ENCODE assay signal across 22 mouse cellular contexts in the genomic region with DNA sequence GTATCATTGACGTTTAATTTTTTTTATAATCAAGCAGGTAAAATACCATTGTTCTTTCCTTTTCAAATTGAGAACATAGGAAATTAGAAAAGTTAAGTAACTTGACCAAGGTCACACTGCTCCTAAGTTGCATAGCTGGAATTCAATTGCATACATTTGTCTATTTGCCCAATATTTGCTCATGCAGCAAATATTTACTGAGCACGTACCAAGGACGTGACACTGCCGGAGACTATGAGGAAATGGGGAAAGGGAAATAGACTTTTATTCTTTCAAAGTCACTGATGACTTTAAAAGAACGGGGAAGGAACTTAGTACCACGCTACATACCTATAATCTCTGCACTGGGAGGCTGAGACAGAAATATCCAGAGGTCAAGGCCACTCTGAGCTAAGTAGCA. TPM values are rescaled to one million over a fixed set of nuclear protein-coding genes. Genes with fewer than 3 reads are reported as not detected.
DNase-seq lines count a peak whose midpoint lies in the region; ATAC-seq and TF ChIP-seq lines count a peak whose summit lies in the region.
"Had no signal": no experiment of that assay in that cellular context is flagged by ENCODE, and none has a peak within 500 bp of the region (broad histone marks: within the 10 kb centered on the region; RNA-seq: fewer than 3 reads in every experiment).

No protein-coding gene starts in this region.

- H3K4me3 ChIP-seq in intestine, embryonic 16.5 days (ENCODE audit: low read length) = no peak overlapping the region
- no peak overlapping the region for H3K4me3 ChIP-seq in intestine, postnatal 0 days (ENCODE audit: low read depth, low read length)
- H3K4me3 ChIP-seq in liver, postnatal 0 days (ENCODE audit: low read depth, low read length) = no peak overlapping the region
- H3K4me3 ChIP-seq in lung, embryonic 16.5 days (ENCODE audit: low read length) = no peak overlapping the region
- H3K4me3 ChIP-seq in stomach, postnatal 0 days (ENCODE audit: low read depth, low read length) = no peak overlapping the region
- no peak overlapping the region for H3K4me3 ChIP-seq in cerebellum, adult 2 months (replicated peaks; ENCODE audit: insufficient read depth, low read depth, low read length)
- H3K4me3 ChIP-seq: embryonic facial prominence, embryonic 12.5 days; forebrain, embryonic 15.5 days; heart, embryonic 10.5 days had no signal

- H3K36me3 ChIP-seq in intestine, embryonic 16.5 days (ENCODE audit: control insufficient read depth, insufficient read depth, low read length) = no peaks in the 10 kb centered on the region
- no peaks in the 10 kb centered on the region for H3K36me3 ChIP-seq in intestine, postnatal 0 days (ENCODE audit: control insufficient read depth, insufficient read depth)
- no peaks in the 10 kb centered on the region for H3K36me3 ChIP-seq in liver, postnatal 0 days (replicated peaks; ENCODE audit: insufficient read depth, low read length)
- H3K36me3 ChIP-seq in lung, embryonic 16.5 days (ENCODE audit: control insufficient read depth, insufficient read depth, low read length) = no peaks in the 10 kb centered on the region
- no peaks in the 10 kb centered on the region for H3K36me3 ChIP-seq in stomach, postnatal 0 days (ENCODE audit: control insufficient read depth, insufficient read depth, low read length)
- H3K36me3 ChIP-seq: embryonic facial prominence, embryonic 12.5 days; forebrain, embryonic 15.5 days; G1E; heart, embryonic 10.5 days had no signal

- 53% methylated on average over 6 of the region's 6 CpGs for WGBS in intestine, embryonic 16.5 days
- 34% methylated on average over 6 of the region's 6 CpGs for WGBS in intestine, postnatal 0 days
- WGBS in liver, postnatal 0 days (ENCODE audit: insufficient replicate concordance) = 33% methylated on average over 6 of the region's 6 CpGs
- 47% methylated on average over 6 of the region's 6 CpGs for WGBS in lung, embryonic 16.5 days
- WGBS in stomach, postnatal 0 days = 35% methylated on average over 6 of the region's 6 CpGs
- 75% methylated on average over 6 of the region's 6 CpGs for WGBS in cerebellum, adult 2 months

- H3K9ac ChIP-seq in intestine, embryonic 16.5 days (ENCODE audit: low read depth, low read length) = no peak overlapping the region
- H3K9ac ChIP-seq in intestine, postnatal 0 days (ENCODE audit: low read depth, low read length) = no peak overlapping the region
- no peak overlapping the region for H3K9ac ChIP-seq in liver, postnatal 0 days (replicated peaks)
- no peak overlapping the region for H3K9ac ChIP-seq in lung, embryonic 16.5 days (ENCODE audit: low read length)
- H3K9ac ChIP-seq in stomach, postnatal 0 days (ENCODE audit: low read length) = no peak overlapping the region
- H3K9ac ChIP-seq: embryonic facial prominence, embryonic 12.5 days; forebrain, embryonic 15.5 days had no signal

- no peak for TF ChIP-seq CTCF in intestine, postnatal 0 days (IDR thresholded peaks at IDR 0.05; ENCODE audit: low read depth)
- no peak for TF ChIP-seq CTCF in liver, postnatal 0 days (IDR thresholded peaks at IDR 0.05; ENCODE audit: low read depth)
- no peak for TF ChIP-seq CTCF in stomach, postnatal 0 days (IDR thresholded peaks at IDR 0.05; ENCODE audit: low read depth)
- no peak for TF ChIP-seq CTCF in cerebellum, adult 2 months (IDR thresholded peaks at IDR 0.05; ENCODE audit: borderline replicate concordance, insufficient read depth, low read depth, low read length)

- ATAC-seq in intestine, embryonic 16.5 days = peak; percentile 28; the same call in 1 of the 2 replicates
- no peak for ATAC-seq in intestine, postnatal 0 days
- ATAC-seq in liver, postnatal 0 days = 0 out of 2 replicates have a peak, but pooled peaks have one; percentile 36
- ATAC-seq in lung, embryonic 16.5 days (ENCODE audit: low read depth) = peak; percentile 29
- peak; percentile 82 for ATAC-seq in stomach, postnatal 0 days (ENCODE audit: low FRiP score, low TSS enrichment)
- ATAC-seq: CD4-positive, CD25-positive, alpha-beta regulatory T cell, adult 4 months; forebrain, embryonic 15.5 days had no signal

- H3K4me1 ChIP-seq in intestine, embryonic 16.5 days (ENCODE audit: control insufficient read depth, insufficient read depth, low read length) = no peaks in the 10 kb centered on the region
- H3K4me1 ChIP-seq in intestine, postnatal 0 days (replicated peaks; ENCODE audit: control insufficient read depth, insufficient read depth, low read length) = no peaks in the 10 kb centered on the region
- H3K4me1 ChIP-seq in liver, postnatal 0 days (ENCODE audit: insufficient read depth) = peaks cover 4% of the 10 kb centered on the region; the same call in 1 of the 2 replicates
- peaks cover 4% of the 10 kb centered on the region for H3K4me1 ChIP-seq in lung, embryonic 16.5 days (replicated peaks; ENCODE audit: control insufficient read depth, insufficient read depth, low read length)
- no peaks in the 10 kb centered on the region for H3K4me1 ChIP-seq in stomach, postnatal 0 days (replicated peaks; ENCODE audit: control insufficient read depth, insufficient read depth)
- H3K4me1 ChIP-seq in cerebellum, adult 2 months (ENCODE audit: control insufficient read depth, insufficient read depth, low read length) = no peaks in the 10 kb centered on the region
- H3K4me1 ChIP-seq: forebrain, embryonic 15.5 days had no signal

- no peak for TF ChIP-seq EP300 in liver, postnatal 0 days (IDR thresholded peaks at IDR 0.05; ENCODE audit: low read depth)
- TF ChIP-seq EP300 in stomach, postnatal 0 days (optimal IDR thresholded peaks at IDR 0.05) = no peak

- no peak overlapping the region for H3K4me2 ChIP-seq in intestine, embryonic 16.5 days (ENCODE audit: low read depth, low read length)
- H3K4me2 ChIP-seq in intestine, postnatal 0 days (replicated peaks; ENCODE audit: low read depth) = no peak overlapping the region
- no peak overlapping the region for H3K4me2 ChIP-seq in liver, postnatal 0 days (ENCODE audit: low read depth, low read length)
- no peak overlapping the region for H3K4me2 ChIP-seq in lung, embryonic 16.5 days (ENCODE audit: low read depth, low read length)
- H3K4me2 ChIP-seq in stomach, postnatal 0 days (replicated peaks; ENCODE audit: low read depth) = no peak overlapping the region
- H3K4me2 ChIP-seq: embryonic facial prominence, embryonic 12.5 days; forebrain, embryonic 15.5 days had no signal

- no peak for DNase-seq in liver, postnatal 0 days
- no peak for DNase-seq in liver
- no peak for DNase-seq in lung, postnatal 4 days
- no peak for DNase-seq in stomach, postnatal 0 days (ENCODE audit: low spot score)
- DNase-seq in cerebellum, adult 2 months = no peak
- DNase-seq: adrenal gland, adult 8-10 months; adrenal gland, postnatal 36 days; B cell, adult 2 months; cerebellum, adult 9-10 months; cerebellum, postnatal 25 days; gastrocnemius, postnatal 10 days; heart, adult 18-20 months; heart, postnatal 10 days; heart, postnatal 4 days had no signal

- no peak overlapping the region for H3K27ac ChIP-seq in intestine, embryonic 16.5 days (ENCODE audit: low read length)
- H3K27ac ChIP-seq in intestine, postnatal 0 days (ENCODE audit: low read depth, low read length) = no peak overlapping the region
- H3K27ac ChIP-seq in liver, postnatal 0 days (ENCODE audit: low read depth) = no peak overlapping the region
- H3K27ac ChIP-seq in lung, embryonic 16.5 days (ENCODE audit: low read length) = peak overlapping the region; percentile 73
- no peak overlapping the region for H3K27ac ChIP-seq in stomach, postnatal 0 days (replicated peaks)
- H3K27ac ChIP-seq in cerebellum, adult 2 months (ENCODE audit: insufficient read depth, low read length) = no peak overlapping the region
- H3K27ac ChIP-seq: embryonic facial prominence, embryonic 12.5 days; forebrain, embryonic 15.5 days; heart, embryonic 10.5 days had no signal

- H3K9me3 ChIP-seq in intestine, embryonic 16.5 days (ENCODE audit: control insufficient read depth, low read length) = no peaks in the 10 kb centered on the region
- no peaks in the 10 kb centered on the region for H3K9me3 ChIP-seq in intestine, postnatal 0 days (ENCODE audit: control insufficient read depth)
- no peaks in the 10 kb centered on the region for H3K9me3 ChIP-seq in liver, postnatal 0 days (ENCODE audit: low read length)
- H3K9me3 ChIP-seq in lung, embryonic 16.5 days (ENCODE audit: control insufficient read depth, low read length) = no peaks in the 10 kb centered on the region
- H3K9me3 ChIP-seq in stomach, postnatal 0 days (ENCODE audit: control insufficient read depth, low read length) = no peaks in the 10 kb centered on the region
- H3K9me3 ChIP-seq: embryonic facial prominence, embryonic 12.5 days; forebrain, embryonic 15.5 days; G1E; heart, embryonic 10.5 days had no signal

- no peak for TF ChIP-seq POLR2A in cerebellum, adult 2 months (IDR thresholded peaks at IDR 0.05; ENCODE audit: borderline replicate concordance, insufficient read depth, low read length)

- H3K27me3 ChIP-seq in intestine, embryonic 16.5 days (replicated peaks; ENCODE audit: control insufficient read depth, insufficient read depth, low read length) = no peaks in the 10 kb centered on the region
- no peaks in the 10 kb centered on the region for H3K27me3 ChIP-seq in intestine, postnatal 0 days (replicated peaks; ENCODE audit: control insufficient read depth, insufficient read depth, low read length)
- no peaks in the 10 kb centered on the region for H3K27me3 ChIP-seq in liver, postnatal 0 days (ENCODE audit: insufficient read depth, low read length)
- no peaks in the 10 kb centered on the region for H3K27me3 ChIP-seq in lung, embryonic 16.5 days (ENCODE audit: control insufficient read depth, insufficient read depth, low read depth, low read length)
- H3K27me3 ChIP-seq in stomach, postnatal 0 days (ENCODE audit: control insufficient read depth, insufficient read depth, low read length) = no peaks in the 10 kb centered on the region
- no peaks in the 10 kb centered on the region for H3K27me3 ChIP-seq in cerebellum, adult 2 months (ENCODE audit: control insufficient read depth, insufficient read depth, low read length)
- H3K27me3 ChIP-seq: embryonic facial prominence, embryonic 12.5 days; forebrain, embryonic 15.5 days had no signal

RNA-seq across cellular contexts. Expression of gene Krr1, which starts 12.0 kb away (rescaled TPM):
- polyA plus RNA-seq in intestine, embryonic 16.5 days (2015; fragmentation: Nextera tagmentation; extraction: Ambion mirVana) = 32.3 and 35.7 TPM in 2 replicates
- polyA plus RNA-seq in intestine, postnatal 0 days (2015; fragmentation: Nextera tagmentation; extraction: Ambion mirVana) = 12.7 and 13.6 TPM in 2 replicates
- 11.2 and 11.6 TPM in 2 replicates for polyA plus RNA-seq in liver, postnatal 0 days (2015; fragmentation: Nextera tagmentation; extraction: Ambion mirVana)
- 42.4 and 50.5 TPM in 2 replicates for polyA plus RNA-seq in lung, embryonic 16.5 days (2015; fragmentation: Nextera tagmentation; extraction: Ambion mirVana)
- 17.6 and 18.6 TPM in 2 replicates for polyA plus RNA-seq in stomach, postnatal 0 days (2015; fragmentation: Nextera tagmentation; extraction: Ambion mirVana)
- polyA plus RNA-seq in cerebellum, adult 2 months (2012; rRNA removed) = 30.3 and 31.3 TPM in 2 replicates

RNA-seq across cellular contexts. Expression of gene Glipr1, which starts 42.0 kb away (rescaled TPM):
- polyA plus RNA-seq in intestine, embryonic 16.5 days (2015; fragmentation: Nextera tagmentation; extraction: Ambion mirVana) = 13.5 and 14.6 TPM in 2 replicates
- 8.9 and 11.8 TPM in 2 replicates for polyA plus RNA-seq in intestine, postnatal 0 days (2015; fragmentation: Nextera tagmentation; extraction: Ambion mirVana)
- polyA plus RNA-seq in liver, postnatal 0 days (2015; fragmentation: Nextera tagmentation; extraction: Ambion mirVana) = 9.2 and 9.9 TPM in 2 replicates
- polyA plus RNA-seq in lung, embryonic 16.5 days (2015; fragmentation: Nextera tagmentation; extraction: Ambion mirVana) = 3.1 and 3.8 TPM in 2 replicates
- 12.9 and 16.0 TPM in 2 replicates for polyA plus RNA-seq in stomach, postnatal 0 days (2015; fragmentation: Nextera tagmentation; extraction: Ambion mirVana)
- polyA plus RNA-seq in cerebellum, adult 2 months (2012; rRNA removed) = 0.36 and 0.63 TPM in 2 replicates
